Mouse (Mus musculus): ENCODE results near the gene Col27a1.

GRCm38 (mm10) chr4:63248951-63249350 lies 35.1 kb downstream of the Col27a1 start:
- TF ChIP-seq POLR2A (IDR thresholded peaks at IDR 0.05; ENCODE audit: insufficient read depth, low read length) = no peak
- TF ChIP-seq CTCF (IDR thresholded peaks at IDR 0.05; ENCODE audit: low read depth, low read length) = no peak

Measured in ES-Bruce4 (cell line).